Mouse (Mus musculus) MEL (cell line): Measurements from ENCODE around the gene Elf3.
"Not testable (repeated sequence)": the region's sequence is repeated elsewhere in the genome, so short reads cannot be mapped to it uniquely, and the experiment has no call there.

ENCODE experiments used
- CTCF ChIP-seq, 3 experiments: IDR thresholded peaks in 2 of 3; conservative IDR thresholded peaks in 1 of 3; 2 replicates each; pipeline ENCODE4 v1.5.1; 2011 to 2012; ENCODE audit warnings: low read length in 3 of 3, low read depth in 2 of 3, mild to moderate bottlenecking in 2 of 3, improper control_type of control experiment in 1 of 3, inconsistent platforms in 1 of 3, mixed read lengths in 1 of 3, moderate library complexity in 1 of 3; ENCODE audit not compliant: control insufficient read depth in 1 of 3, insufficient read depth in 1 of 3, poor library complexity in 1 of 3, severe bottlenecking in 1 of 3
- ELF1 ChIP-seq: IDR thresholded peaks from 2 replicates; pipeline ENCODE4 v1.6.1; 2014; ENCODE audit warnings: low read depth, mild to moderate bottlenecking, inconsistent platforms, low read length, improper control_type of control experiment, moderate library complexity
- GATA1 ChIP-seq: IDR thresholded peaks from 2 replicates; pipeline ENCODE4 v1.6.1; 2011; ENCODE audit warnings: low read depth, low read length, improper control_type of control experiment
- POLR2A ChIP-seq, 2 experiments: IDR thresholded peaks; 2 replicates each; pipeline ENCODE4 v1.6.1; 2011 to 2012; ENCODE audit warnings: low read length in 2 of 2, mild to moderate bottlenecking in 2 of 2, control low read depth in 1 of 2, improper control_type of control experiment in 1 of 2, low read depth in 1 of 2, moderate library complexity in 1 of 2; ENCODE audit not compliant: control insufficient read depth in 1 of 2, insufficient read depth in 1 of 2, poor library complexity in 1 of 2
- TCF12 ChIP-seq: IDR thresholded peaks from 2 replicates; pipeline ENCODE4 v1.6.1; 2014; ENCODE audit warnings: low read depth, mild to moderate bottlenecking, inconsistent platforms, low read length, improper control_type of control experiment, moderate library complexity
- USF2 ChIP-seq, 2 experiments: IDR thresholded peaks; 2 replicates each; pipeline ENCODE4 v1.6.1; 2011 to 2012; ENCODE audit warnings: improper control_type of control experiment in 2 of 2, low read length in 2 of 2, borderline replicate concordance in 1 of 2, inconsistent platforms in 1 of 2, low read depth in 1 of 2, mild to moderate bottlenecking in 1 of 2; ENCODE audit not compliant: insufficient read depth in 1 of 2
- ZNF384 ChIP-seq: IDR thresholded peaks from 2 replicates; pipeline ENCODE4 v1.6.1; 2012; ENCODE audit warnings: low read depth, mild to moderate bottlenecking, inconsistent platforms, low read length, improper control_type of control experiment

DNA sequence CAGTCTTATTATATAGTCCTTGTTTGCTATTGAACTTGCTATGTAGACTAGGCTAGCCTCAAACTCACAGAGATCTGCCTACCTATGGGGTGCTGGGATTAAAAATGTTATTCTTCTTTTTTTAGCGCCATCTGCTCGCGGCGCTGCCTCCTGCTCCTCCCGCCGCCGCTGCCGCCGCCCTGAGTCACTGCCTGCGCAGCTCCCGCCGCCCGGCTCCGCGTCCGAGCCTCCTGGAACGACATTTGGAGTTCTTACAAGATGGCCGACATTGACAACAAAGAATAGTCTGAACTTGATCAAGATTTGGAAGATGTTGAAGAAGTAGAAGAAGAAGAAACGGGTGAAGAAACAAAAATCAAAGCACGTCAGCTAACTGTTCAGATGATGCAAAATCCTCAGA is 26.5 kb downstream of the Elf3 start:
- not testable (repeated sequence) for TF ChIP-seq ELF1; CTCF (IDR thresholded peaks at IDR 0.05 in 2 of 3, conservative IDR thresholded peaks at IDR 0.05 in 1 of 3; ENCODE audit: control insufficient read depth in 1 of 3, insufficient read depth in 1 of 3, low read depth in 2 of 3, low read length in 3 of 3, poor library complexity in 1 of 3, severe bottlenecking in 1 of 3); USF2 (IDR thresholded peaks at IDR 0.05; ENCODE audit: borderline replicate concordance in 1 of 2, insufficient read depth in 1 of 2, low read depth in 1 of 2, low read length in 2 of 2); POLR2A (IDR thresholded peaks at IDR 0.05; ENCODE audit: control insufficient read depth in 1 of 2, insufficient read depth in 1 of 2, low read depth in 1 of 2, low read length in 2 of 2, poor library complexity in 1 of 2); TCF12; GATA1; ZNF384
